Comparison of ENCODE assay signal across 11 mouse cellular contexts in genomic region chr3:154664636-154665035, GRCm38 (mm10). TPM values are rescaled to one million over a fixed set of nuclear protein-coding genes. Genes with fewer than 3 reads are reported as not detected.
DNase-seq lines count a peak whose midpoint lies in the region; ATAC-seq lines count a peak whose summit lies in the region.
"Had no signal": no experiment of that assay in that cellular context is flagged by ENCODE, and none has a peak within 500 bp of the region (broad histone marks: within the 10 kb centered on the region; RNA-seq: fewer than 3 reads in every experiment).

No protein-coding gene starts in this region.

- no peak for ATAC-seq in limb, embryonic 12.5 days (ENCODE audit: insufficient number of reproducible peaks, insufficient read depth, low FRiP score, low TSS enrichment, low read depth)
- no peak for ATAC-seq in hindbrain, embryonic 14.5 days (ENCODE audit: low FRiP score)
- peak; percentile 33; the same call in 1 of the 2 replicates for ATAC-seq in neural tube, embryonic 15.5 days (ENCODE audit: low FRiP score)
- ATAC-seq in monocyte, adult 5-6 weeks (replicated peaks; ENCODE audit: insufficient number of reproducible peaks, low FRiP score, low TSS enrichment, poor library complexity, severe bottlenecking), result no peak

- peaks cover 18% of the 10 kb centered on the region for H3K4me1 ChIP-seq in limb, embryonic 12.5 days (replicated peaks)
- peaks cover 19% of the 10 kb centered on the region for H3K4me1 ChIP-seq in limb, embryonic 10.5 days
- H3K4me1 ChIP-seq in hindbrain, embryonic 14.5 days (replicated peaks; ENCODE audit: control insufficient read depth, insufficient read depth, low read length), result peaks cover 19% of the 10 kb centered on the region
- peaks cover 26% of the 10 kb centered on the region for H3K4me1 ChIP-seq in neural tube, embryonic 15.5 days

- DNase-seq in cerebellum, adult 9-11 months, result peak; percentile 28
- no peak for DNase-seq in cerebellum, postnatal 36 days
- no peak for DNase-seq in limb, embryonic 10.5 days (ENCODE audit: low spot score)
- DNase-seq in hindbrain, embryonic 14.5 days (ENCODE audit: low spot score), result peak; percentile 28
- DNase-seq in thymus, postnatal 25 days, result no peak
- DNase-seq: B cell, adult 2 months had no signal

- H3K9me3 ChIP-seq in limb, embryonic 12.5 days, result no peaks in the 10 kb centered on the region
- no peaks in the 10 kb centered on the region for H3K9me3 ChIP-seq in limb, embryonic 10.5 days (replicated peaks)
- no peaks in the 10 kb centered on the region for H3K9me3 ChIP-seq in hindbrain, embryonic 14.5 days (ENCODE audit: control insufficient read depth, low read length)
- no peaks in the 10 kb centered on the region for H3K9me3 ChIP-seq in neural tube, embryonic 15.5 days (replicated peaks)

- H3K36me3 ChIP-seq in limb, embryonic 12.5 days, result no peaks in the 10 kb centered on the region
- H3K36me3 ChIP-seq in limb, embryonic 10.5 days, result no peaks in the 10 kb centered on the region
- H3K36me3 ChIP-seq in hindbrain, embryonic 14.5 days (replicated peaks; ENCODE audit: control insufficient read depth, insufficient read depth), result no peaks in the 10 kb centered on the region
- H3K36me3 ChIP-seq in neural tube, embryonic 15.5 days, result no peaks in the 10 kb centered on the region

- H3K27ac ChIP-seq in limb, embryonic 12.5 days, result no peak overlapping the region
- H3K27ac ChIP-seq in limb, embryonic 10.5 days, result no peak overlapping the region
- peak overlapping the region; percentile 90 for H3K27ac ChIP-seq in hindbrain, embryonic 14.5 days
- H3K27ac ChIP-seq in neural tube, embryonic 15.5 days (replicated peaks), result peak overlapping the region; percentile 86

- H3K27me3 ChIP-seq in limb, embryonic 12.5 days, result peaks cover 40% of the 10 kb centered on the region
- H3K27me3 ChIP-seq in limb, embryonic 10.5 days (ENCODE audit: low read depth, poor library complexity, severe bottlenecking), result peaks cover 52% of the 10 kb centered on the region
- H3K27me3 ChIP-seq in hindbrain, embryonic 14.5 days (ENCODE audit: control insufficient read depth, insufficient read depth, low read length), result peaks cover 8% of the 10 kb centered on the region; the same call in 1 of the 2 replicates
- H3K27me3 ChIP-seq in neural tube, embryonic 15.5 days (replicated peaks), result no peaks in the 10 kb centered on the region

- no peak overlapping the region for H3K4me3 ChIP-seq in limb, embryonic 12.5 days (replicated peaks)
- no peak overlapping the region for H3K4me3 ChIP-seq in limb, embryonic 10.5 days
- peak overlapping the region; percentile 37 for H3K4me3 ChIP-seq in hindbrain, embryonic 14.5 days (replicated peaks; ENCODE audit: low read length)
- peak overlapping the region; percentile 45 for H3K4me3 ChIP-seq in neural tube, embryonic 15.5 days (replicated peaks)

- 35% methylated on average over 4 of the region's 4 CpGs for WGBS in limb, embryonic 12.5 days
- 32% methylated on average over 4 of the region's 4 CpGs for WGBS in limb, embryonic 10.5 days
- 27% methylated on average over 4 of the region's 4 CpGs for WGBS in hindbrain, embryonic 14.5 days
- 28% methylated on average over 4 of the region's 4 CpGs for WGBS in neural tube, embryonic 15.5 days

- H3K9ac ChIP-seq in limb, embryonic 12.5 days (replicated peaks), result no peak overlapping the region
- peak overlapping the region; percentile 64 for H3K9ac ChIP-seq in hindbrain, embryonic 14.5 days
- peak overlapping the region; percentile 63 for H3K9ac ChIP-seq in neural tube, embryonic 15.5 days (replicated peaks)
- H3K9ac ChIP-seq: lung, embryonic 14.5 days had no signal

- peak overlapping the region; percentile 62; the same call in 1 of the 2 replicates for H3K4me2 ChIP-seq in limb, embryonic 12.5 days
- H3K4me2 ChIP-seq in hindbrain, embryonic 14.5 days (replicated peaks), result peak overlapping the region; percentile 66
- peak overlapping the region; percentile 80 for H3K4me2 ChIP-seq in neural tube, embryonic 15.5 days

RNA-seq across cellular contexts. Expression of gene Erich3, which starts 1.0 kb away (rescaled TPM):
- 0.15 TPM in 2 replicates for polyA plus RNA-seq in limb, embryonic 12.5 days (2016; fragmentation: Nextera tagmentation; extraction: Ambion mirVana)
- 0.09 TPM in 1 of 2 replicates, not detected in the other for polyA plus RNA-seq in limb, embryonic 10.5 days (2016; fragmentation: Nextera tagmentation; extraction: Ambion mirVana)
- 2.0 and 2.1 TPM in 2 replicates for polyA plus RNA-seq in hindbrain, embryonic 14.5 days (2014; fragmentation: Nextera tagmentation; extraction: Ambion mirVana)
- 1.9 and 2.6 TPM in 2 replicates for polyA plus RNA-seq in neural tube, embryonic 15.5 days (2015; fragmentation: Nextera tagmentation; extraction: Ambion mirVana)
- total RNA-seq in monocyte, adult 5-6 weeks (2017), result not detected in 3 replicates
- polyA plus RNA-seq: intestine, embryonic 16.5 days; lung, embryonic 14.5 days had no signal

Comparison
In these comparisons a context has a peak if more than half of its experiments do, and no peak if none do; other contexts are left out.
1. DNase-seq: peak in cerebellum, adult 9-11 months (single experiment) and hindbrain, embryonic 14.5 days (single experiment); none in cerebellum, postnatal 36 days (0 of 2), limb, embryonic 10.5 days (single experiment) and thymus, postnatal 25 days (single experiment).
2. H3K27ac ChIP-seq: peak in hindbrain, embryonic 14.5 days (single experiment) and neural tube, embryonic 15.5 days (single experiment); none in limb, embryonic 12.5 days (single experiment) and limb, embryonic 10.5 days (single experiment).
3. H3K4me3 ChIP-seq: peak in hindbrain, embryonic 14.5 days (single experiment) and neural tube, embryonic 15.5 days (single experiment); none in limb, embryonic 12.5 days (single experiment) and limb, embryonic 10.5 days (single experiment).
4. Peak in every context shown above with its lines, with median percentiles within 50 percentile points of each other: H3K4me2 ChIP-seq.